Mouse (Mus musculus) small intestine, adult 2 months (tissue): Measurements from ENCODE around the gene Unc13b.

Experiments
- CTCF ChIP-seq: fragments of 200-500 bp; IDR thresholded peaks from 2 replicates; pipeline ENCODE4 v1.5.1; 2012; ENCODE audit warnings: low read depth, mild to moderate bottlenecking, control low read depth, inconsistent platforms, low read length, moderate library complexity, mixed read lengths; ENCODE audit not compliant: insufficient replicate concordance, insufficient read length; ENCODE audit errors: extremely low read depth
- POLR2A ChIP-seq: fragments of 200-500 bp; IDR thresholded peaks from 2 replicates; pipeline ENCODE4 v1.6.1; 2012; ENCODE audit warnings: low read depth, mild to moderate bottlenecking, control low read depth, inconsistent platforms, low read length, moderate library complexity

DNA sequence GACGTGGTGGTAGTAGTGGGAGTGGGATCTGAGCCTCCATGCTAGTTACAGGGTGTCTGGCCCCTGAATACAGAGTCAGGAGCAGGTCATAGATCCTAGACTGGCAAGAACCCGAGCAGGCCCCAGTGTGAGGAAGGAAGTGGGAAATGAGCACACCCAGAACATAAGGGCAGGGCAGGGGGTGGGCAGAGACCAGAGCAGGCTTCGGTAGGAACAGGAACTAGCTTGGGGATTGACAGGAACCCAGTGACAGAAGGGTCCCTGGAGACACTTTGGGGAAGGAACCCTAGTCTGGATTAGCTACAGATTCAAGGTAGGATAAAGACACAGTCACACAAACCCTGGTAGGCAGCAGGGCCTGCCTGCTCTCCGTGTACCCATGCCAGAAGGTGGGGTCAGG is 14.1 kb upstream of the Unc13b start:
- TF ChIP-seq CTCF (no peak), POLR2A (no peak)
